Mouse (Mus musculus) midbrain, postnatal 0 days (tissue): ENCODE measurements around the gene Paqr8. TPM values are rescaled to one million over a fixed set of nuclear protein-coding genes. Genes with fewer than 3 reads are reported as not detected.

Source experiments
- ATAC-seq: fragments of 200-750 bp; cut with Nextera tagmentation; 2 replicates; pipeline ENCODE4 v1.8.0; 2017; ENCODE audit warnings: moderate number of reproducible peaks, mild to moderate bottlenecking, moderate TSS enrichment, moderate library complexity; ENCODE audit not compliant: low FRiP score
- DNase-seq: peaks from one replicate; pipeline ENCODE4 v3.0.0-alpha.2; 2015; ENCODE audit warnings: low spot score
- H3K27ac ChIP-seq: fragments of 300-500 bp; sonication (generic); 2 replicates; pipeline ENCODE4 v1.5.1; 2014; ENCODE audit warnings: low read depth, mild to moderate bottlenecking, low read length, mixed read lengths
- H3K27me3 ChIP-seq: fragments of 300-500 bp; sonication (generic); 2 replicates; pipeline ENCODE4 v1.6.1; 2014; ENCODE audit warnings: low read length, control low read depth, mixed read lengths; ENCODE audit not compliant: insufficient read depth
- H3K36me3 ChIP-seq: fragments of 300-500 bp; sonication (generic); 2 replicates; pipeline ENCODE4 v1.6.1; 2014; ENCODE audit warnings: low read length, control low read depth, mixed read lengths; ENCODE audit not compliant: insufficient read depth
- H3K4me1 ChIP-seq: fragments of 300-500 bp; sonication (generic); 2 replicates; pipeline ENCODE4 v1.6.1; 2014; ENCODE audit warnings: mild to moderate bottlenecking, control low read depth, antibody characterized with exemption, low read length, mixed read lengths; ENCODE audit not compliant: insufficient read depth
- H3K4me2 ChIP-seq: fragments of 300-500 bp; sonication (generic); 2 replicates; pipeline ENCODE4 v1.6.1; 2014; ENCODE audit warnings: low read depth, mild to moderate bottlenecking, low read length, mixed read lengths; ENCODE audit not compliant: poor library complexity, severe bottlenecking
- H3K4me3 ChIP-seq: fragments of 300-500 bp; sonication (generic); 2 replicates; pipeline ENCODE4 v1.5.1; 2014; ENCODE audit warnings: low read depth, mild to moderate bottlenecking, low read length, moderate library complexity
- H3K9ac ChIP-seq: fragments of 300-500 bp; sonication (generic); replicated peaks from 2 replicates; pipeline ENCODE4 v1.6.1; 2014; ENCODE audit warnings: mild to moderate bottlenecking, low read length, moderate library complexity, mixed read lengths; ENCODE audit not compliant: poor library complexity, severe bottlenecking
- H3K9me3 ChIP-seq: fragments of 300-500 bp; sonication (generic); 2 replicates; pipeline ENCODE4 v1.6.1; 2016; ENCODE audit warnings: low read length, control low read depth
- CTCF ChIP-seq: IDR thresholded peaks from 2 replicates; pipeline ENCODE4 v1.5.1; 2016; ENCODE audit warnings: antibody characterized with exemption, mild to moderate bottlenecking
- WGBS: fragments of 180-500 bp; shearing (Covaris S2); extraction: QIAGEN DNeasy Blood & Tissue Kit; methylation state at CpG from one replicate; pipeline ENCODE4 v1.1.7; 2014; 5-methylcytosine and 5-hydroxymethylcytosine counted together
- polyA plus RNA-seq: library from polyadenylated mRNA; unstranded; fragments of >200 nt; fragmentation: Nextera tagmentation; extraction: Ambion mirVana; gene quantifications from 2 replicates; pipeline ENCODE4 v1.2.1, GENCODE M21; 2015
- total RNA-seq: library from RNA; depleted of rRNA; stranded (reverse); fragments of >200 nt; gene quantifications from 2 replicates; pipeline ENCODE4 v1.2.3, GENCODE M21; 2014; rRNA removed

The Paqr8 gene
- total RNA-seq: 95.0 and 144 TPM in 2 replicates
- polyA plus RNA-seq: 32.2 and 32.5 TPM in 2 replicates

- under 1% methylated on average over 36 of the region's 37 CpGs for WGBS
These were observed at the start of gene Paqr8 for GRCm38 (mm10) chr1:20890404-20890921. Paqr8 (plus strand) TSS chr1:20890606.

GRCm38 (mm10) chr1:20856924-20857902 is 33.2 kb upstream of the Paqr8 start:
- 79% methylated on average over 7 of the region's 7 CpGs for WGBS
- DNase-seq: no peak
- H3K4me3 ChIP-seq: no peak overlapping the region
- ATAC-seq: no peak
- no peak for TF ChIP-seq CTCF
- H3K27ac ChIP-seq: no peak overlapping the region
- H3K27me3 ChIP-seq: no peaks in the 10 kb centered on the region
- H3K4me1 ChIP-seq: no peaks in the 10 kb centered on the region
- no peaks in the 10 kb centered on the region for H3K9me3 ChIP-seq
- no peak overlapping the region for H3K9ac ChIP-seq
- H3K4me2 ChIP-seq: no peak overlapping the region
- no peaks in the 10 kb centered on the region for H3K36me3 ChIP-seq

More at GRCm38 (mm10) chr1:20890404-20890921, at the start of gene Paqr8:
- Histone ChIP-seq H3K9ac (peak within 1 kb of the TSS; percentile 80), H3K4me2 (peak within 1 kb of the TSS; percentile 86), H3K36me3 (no peaks in the 10 kb centered on the region), H3K4me3 (peak within 1 kb of the TSS; percentile 78), H3K9me3 (no peaks in the 10 kb centered on the region), H3K27me3 (no peaks in the 10 kb centered on the region), H3K27ac (peak within 1 kb of the TSS; percentile 82), H3K4me1 (peaks cover 8% of the 10 kb centered on the region; the same call in 1 of the 2 replicates)
- TF ChIP-seq CTCF: no peak
- DNase-seq: peak; percentile 86
- ATAC-seq: peak; percentile 95

- Histone ChIP-seq H3K36me3 (no peaks in the 10 kb centered on the region), H3K27ac (no peak overlapping the region), H3K4me3 (no peak overlapping the region), H3K9ac (no peak overlapping the region), H3K9me3 (no peaks in the 10 kb centered on the region), H3K4me2 (no peak overlapping the region), H3K27me3 (no peaks in the 10 kb centered on the region), H3K4me1 (no peaks in the 10 kb centered on the region)
- DNase-seq (no peak), ATAC-seq (no peak)
- WGBS: 73% methylated on average over 3 of the region's 3 CpGs
- no peak for TF ChIP-seq CTCF
These were observed 29.6 kb upstream of the Paqr8 start for GRCm38 (mm10) chr1:20860775-20861174.

GRCm38 (mm10) chr1:20861865-20862264 is 28.5 kb upstream of the Paqr8 start:
- Histone ChIP-seq H3K4me2 (no peak overlapping the region), H3K9me3 (no peaks in the 10 kb centered on the region), H3K4me1 (no peaks in the 10 kb centered on the region), H3K27me3 (no peaks in the 10 kb centered on the region), H3K27ac (no peak overlapping the region), H3K36me3 (no peaks in the 10 kb centered on the region), H3K9ac (no peak overlapping the region), H3K4me3 (no peak overlapping the region)
- DNase-seq (no peak), ATAC-seq (no peak)
- 79% methylated on average over 3 of the region's 3 CpGs for WGBS
- no peak for TF ChIP-seq CTCF

GRCm38 (mm10) chr1:20863452-20864172 is 26.8 kb upstream of the Paqr8 start:
- DNase-seq (no peak), ATAC-seq (no peak)
- H3K4me2 ChIP-seq: no peak overlapping the region
- H3K9ac ChIP-seq: no peak overlapping the region
- no peak overlapping the region for H3K4me3 ChIP-seq
- H3K36me3 ChIP-seq: no peaks in the 10 kb centered on the region
- TF ChIP-seq CTCF: no peak
- WGBS: 85% methylated on average over 5 of the region's 5 CpGs
- H3K9me3 ChIP-seq: no peaks in the 10 kb centered on the region
- H3K4me1 ChIP-seq: peaks cover 7% of the 10 kb centered on the region; the same call in 1 of the 2 replicates
- H3K27me3 ChIP-seq: no peaks in the 10 kb centered on the region
- no peak overlapping the region for H3K27ac ChIP-seq
